In the genomic region with DNA sequence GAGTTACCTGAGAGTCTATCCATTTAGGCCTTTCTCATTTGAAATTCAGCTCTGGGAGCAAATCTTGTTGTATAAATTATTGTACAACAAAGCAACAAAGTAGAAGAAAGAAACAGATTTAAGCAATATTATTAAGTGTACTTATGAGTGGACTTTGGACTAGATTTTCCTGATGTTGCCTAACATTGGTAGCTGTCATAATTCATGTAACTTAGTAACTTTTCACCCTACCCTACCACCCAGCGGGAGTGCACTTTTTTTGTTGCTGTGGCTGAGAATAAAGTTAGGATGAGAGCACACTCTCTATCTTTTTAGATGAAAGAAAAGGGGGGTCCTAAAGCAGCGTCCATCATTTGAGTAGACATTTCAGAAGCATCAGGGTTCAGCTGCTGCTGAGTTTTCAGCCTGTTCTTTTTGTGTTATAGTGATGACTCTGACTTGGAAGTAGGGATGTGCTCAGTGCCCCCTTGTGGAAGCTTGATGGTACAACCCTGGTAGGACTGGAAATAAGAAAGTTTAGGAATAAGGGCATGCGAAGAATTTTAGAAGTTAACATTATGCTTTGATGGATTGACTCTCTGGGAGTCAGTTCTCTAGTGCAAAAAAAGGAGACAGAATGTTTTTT, we compare ENCODE assay signal across 8 mouse cellular contexts. TPM values are rescaled to one million over a fixed set of nuclear protein-coding genes. Genes with fewer than 3 reads are reported as not detected.
DNase-seq lines count a peak whose midpoint lies in the region; ATAC-seq and TF ChIP-seq lines count a peak whose summit lies in the region.

No protein-coding gene starts in this region.

- TF ChIP-seq POLR2A in cortical plate, adult 2 months (IDR thresholded peaks at IDR 0.05; ENCODE audit: extremely low read depth, insufficient read depth, low read length) = no peak

- peak; percentile 69 for TF ChIP-seq CTCF in cortical plate, adult 2 months (IDR thresholded peaks at IDR 0.05; ENCODE audit: extremely low read depth, insufficient read depth, low read length)

- peak; percentile 52 for ATAC-seq in activated CD4-positive, CD25-positive, alpha-beta regulatory T cell, adult 4 months

- no peak overlapping the region for H3K4me3 ChIP-seq in cortical plate, adult 2 months (ENCODE audit: insufficient read depth, low read length)

- H3K27ac ChIP-seq in cortical plate, adult 2 months (ENCODE audit: insufficient read depth, low read length) = no peak overlapping the region

- DNase-seq in layer of hippocampus, adult 11-12 months (ENCODE audit: low spot score) = peak; percentile 68
- no peak for DNase-seq in layer of hippocampus, postnatal 25 days (ENCODE audit: extremely low spot score in 1 of 2, low spot score in 1 of 2)
- peak; percentile 32 to 59 for DNase-seq in heart, adult 9 months (ENCODE audit: low spot score in 2 of 2)
- DNase-seq in layer of hippocampus, adult 18-20 months (ENCODE audit: low spot score in 2 of 2) = peak; percentile 23 to 72
- peak; percentile 75 for DNase-seq in lung, postnatal 10 days
- DNase-seq in spleen, postnatal 36 days (ENCODE audit: low spot score in 2 of 2) = peak; percentile 6 to 23

- no peaks in the 10 kb centered on the region for H3K4me1 ChIP-seq in cortical plate, adult 2 months (ENCODE audit: control insufficient read depth, insufficient read depth, low read length)

RNA-seq across cellular contexts. Expression of gene Ap3m1, which starts 59.1 kb away (rescaled TPM):
- 10 to 100 TPM; 75.0 to 77.1 TPM for total RNA-seq in layer of hippocampus, postnatal 25 days (2021)
- polyA plus RNA-seq in activated CD4-positive, CD25-positive, alpha-beta regulatory T cell, adult 4 months (2017; shearing (Covaris generic)) = 10 to 100 TPM; 69.8 to 80.2 TPM
- 64.9 and 65.8 TPM in 2 replicates for polyA plus RNA-seq in cortical plate, adult 2 months (2012; rRNA removed)
- total RNA-seq in layer of hippocampus, adult 18-20 months (2021) = 10 to 100 TPM; 67.2 to 70.5 TPM

RNA-seq across cellular contexts. Expression of gene Adk, which starts 59.2 kb away (rescaled TPM):
- 10 to 100 TPM; 77.1 to 86.5 TPM for total RNA-seq in layer of hippocampus, postnatal 25 days (2021)
- 100 to 1,000 TPM; 125 to 151 TPM for polyA plus RNA-seq in activated CD4-positive, CD25-positive, alpha-beta regulatory T cell, adult 4 months (2017; shearing (Covaris generic))
- polyA plus RNA-seq in cortical plate, adult 2 months (2012; rRNA removed) = 64.1 and 65.2 TPM in 2 replicates
- total RNA-seq in layer of hippocampus, adult 18-20 months (2021) = 10 to 100 TPM; 64.2 to 69.7 TPM

Comparison
In these comparisons a context has a peak if more than half of its experiments do, and no peak if none do; other contexts are left out.
1. DNase-seq: peak in layer of hippocampus, adult 11-12 months (single experiment), heart, adult 9 months (2 of 2), layer of hippocampus, adult 18-20 months (2 of 2), lung, postnatal 10 days (single experiment) and spleen, postnatal 36 days (2 of 2); none in layer of hippocampus, postnatal 25 days (0 of 2).